12 mouse cellular contexts compared by ENCODE assay signal in the genomic region with DNA sequence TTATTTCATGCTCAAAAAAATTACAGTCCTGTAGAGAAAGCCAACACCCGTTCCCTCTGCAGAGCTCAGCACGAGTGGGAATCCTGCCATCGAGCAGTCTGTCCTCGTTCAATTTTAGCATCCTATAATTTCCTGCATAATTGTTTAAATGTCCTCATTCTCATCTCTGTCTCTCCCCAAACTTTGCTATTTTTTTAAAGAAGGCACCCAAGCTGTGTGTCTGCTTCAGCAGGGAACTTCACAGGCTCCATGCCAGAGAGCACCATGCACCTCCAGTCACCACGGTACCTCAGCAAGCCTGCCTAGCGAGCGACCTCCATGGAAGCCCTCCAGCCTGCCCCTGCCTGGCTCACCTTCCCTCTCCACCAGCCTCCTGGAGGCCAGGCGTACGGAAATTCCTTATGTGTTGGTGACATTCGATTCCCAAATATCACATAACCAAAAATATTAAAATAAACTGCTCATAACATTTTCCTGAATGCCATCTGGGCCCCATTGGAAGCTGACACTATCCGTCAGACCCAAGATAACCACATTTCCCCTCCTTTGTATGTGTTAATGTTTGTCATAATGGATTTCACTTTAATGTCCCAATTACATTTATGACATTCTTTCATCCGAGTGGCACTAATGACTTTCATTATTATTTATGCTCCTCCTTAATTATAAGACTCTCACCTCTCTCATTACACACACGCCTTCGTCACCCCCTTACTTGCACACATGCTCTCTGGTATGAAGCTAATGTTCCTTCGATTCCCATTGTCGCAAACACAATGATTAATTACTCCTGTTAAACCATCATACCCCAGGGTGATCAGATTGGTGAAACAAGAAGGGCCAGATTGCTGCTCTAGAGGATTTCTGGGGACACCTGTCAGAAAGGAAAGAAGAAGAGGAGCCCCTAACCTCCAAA. TPM values are rescaled to one million over a fixed set of nuclear protein-coding genes. Genes with fewer than 3 reads are reported as not detected.
DNase-seq lines count a peak whose midpoint lies in the region; TF ChIP-seq lines count a peak whose summit lies in the region.
"Had no signal": no experiment of that assay in that cellular context is flagged by ENCODE, and none has a peak within 500 bp of the region (broad histone marks: within the 10 kb centered on the region; RNA-seq: fewer than 3 reads in every experiment).

No protein-coding gene starts in this region.

- no peak for TF ChIP-seq CTCF in olfactory bulb, adult 2 months (IDR thresholded peaks at IDR 0.05; ENCODE audit: insufficient read depth, low read depth, low read length)

- H3K27ac ChIP-seq in olfactory bulb, adult 2 months (ENCODE audit: insufficient read depth, low read depth, low read length): peak overlapping the region; percentile 93
- H3K27ac ChIP-seq: kidney, postnatal 0 days; midbrain, embryonic 13.5 days had no signal

- DNase-seq in cerebellum, adult 11-12 months: peak; percentile 85
- DNase-seq in cerebellum, adult 9-11 months: peak; percentile 86
- DNase-seq in layer of hippocampus, adult 9-10 months (ENCODE audit: low spot score): peak; percentile 58
- no peak for DNase-seq in lung, postnatal 4 days
- no peak for DNase-seq in kidney, postnatal 25 days
- DNase-seq in lung, postnatal 25 days (ENCODE audit: low spot score): no peak
- DNase-seq: lung, adult 2 months; thymus, postnatal 36 days had no signal

- no peak for TF ChIP-seq POLR2A in olfactory bulb, adult 2 months (IDR thresholded peaks at IDR 0.05; ENCODE audit: insufficient read depth, low read depth, low read length)

- H3K4me1 ChIP-seq in olfactory bulb, adult 2 months (ENCODE audit: control insufficient read depth, insufficient read depth, low read length): peaks cover 5% of the 10 kb centered on the region
- H3K4me1 ChIP-seq: midbrain, embryonic 13.5 days had no signal

- H3K4me3 ChIP-seq in olfactory bulb, adult 2 months (ENCODE audit: insufficient read depth, low read depth, low read length): no peak overlapping the region
- H3K4me3 ChIP-seq: midbrain, embryonic 13.5 days had no signal

- 40% methylated on average over 16 of the region's 16 CpGs for WGBS in olfactory bulb, adult 2 months

RNA-seq across cellular contexts. Expression of a gene that starts 26.5 kb away (rescaled TPM):
- 229 and 639 TPM in 2 replicates for polyA plus RNA-seq in olfactory bulb, adult 2 months (2012; ENCODE audit: insufficient read depth, insufficient read length, low replicate concordance, missing spikeins)
- polyA plus RNA-seq: G1E had no signal

Comparison
In these comparisons a context has a peak if more than half of its experiments do, and no peak if none do; other contexts are left out.
1. DNase-seq: peak in cerebellum, adult 11-12 months (single experiment), cerebellum, adult 9-11 months (single experiment) and layer of hippocampus, adult 9-10 months (single experiment); none in lung, postnatal 4 days (0 of 2), kidney, postnatal 25 days (0 of 2) and lung, postnatal 25 days (single experiment).